Mouse (Mus musculus): Measurements from ENCODE around the gene Ccdc121.

DNA sequence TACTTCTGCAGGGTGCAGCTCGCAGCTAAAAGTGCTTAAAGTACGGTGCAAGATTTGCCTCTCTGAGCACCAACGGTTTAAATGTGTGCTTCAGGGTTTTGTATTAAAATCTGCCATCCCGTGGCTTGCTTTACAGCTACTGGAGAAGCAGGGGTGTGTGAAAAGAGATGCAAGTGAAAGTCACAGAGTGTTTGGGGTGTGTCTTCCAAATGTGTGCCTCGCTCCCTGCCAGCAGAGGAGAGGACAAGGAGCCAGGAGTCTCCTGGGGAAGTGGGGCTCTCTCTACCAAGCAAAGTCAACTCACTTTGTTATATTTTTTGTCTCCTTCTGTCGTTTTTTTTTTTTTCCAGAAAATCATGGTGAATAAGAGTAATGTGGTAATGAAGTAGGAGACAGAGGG lies 34.7 kb downstream of the Ccdc121 start:
- TF ChIP-seq POLR2A (IDR thresholded peaks at IDR 0.05; ENCODE audit: borderline replicate concordance, insufficient read depth, low read length), result no peak
- no peak for TF ChIP-seq CTCF (IDR thresholded peaks at IDR 0.05; ENCODE audit: borderline replicate concordance, insufficient read depth, low read depth, low read length)

All from cerebellum, adult 2 months (tissue).